Mouse (Mus musculus) small intestine, adult 2 months (tissue): ENCODE results near the gene Abi3. TPM values are rescaled to one million over a fixed set of nuclear protein-coding genes. Genes with fewer than 3 reads are reported as not detected.

Experiments
- H3K27ac ChIP-seq: fragments of 200-500 bp; 2 replicates; pipeline ENCODE4 v1.5.1; 2012; ENCODE audit warnings: low read depth, low read length, control low read depth, inconsistent platforms; ENCODE audit not compliant: insufficient read depth
- H3K27me3 ChIP-seq: fragments of 200-500 bp; 2 replicates; pipeline ENCODE4 v1.6.1; 2012; ENCODE audit warnings: mild to moderate bottlenecking, moderate library complexity, low read length, inconsistent platforms; ENCODE audit not compliant: control insufficient read depth, insufficient read depth
- H3K36me3 ChIP-seq: fragments of 200-500 bp; 2 replicates; pipeline ENCODE4 v1.6.1; 2012; ENCODE audit warnings: mild to moderate bottlenecking, low read length, control low read depth, inconsistent platforms; ENCODE audit not compliant: control insufficient read depth, insufficient read depth
- H3K4me1 ChIP-seq: fragments of 200-500 bp; 2 replicates; pipeline ENCODE4 v1.6.1; 2012; ENCODE audit warnings: low read length, inconsistent platforms, mixed read lengths; ENCODE audit not compliant: control insufficient read depth, insufficient read depth, insufficient read length
- H3K4me3 ChIP-seq: fragments of 200-500 bp; 2 replicates; pipeline ENCODE4 v1.5.1; 2012; ENCODE audit warnings: low read depth, mild to moderate bottlenecking, control low read depth, inconsistent platforms, low read length, moderate library complexity
- CTCF ChIP-seq: fragments of 200-500 bp; IDR thresholded peaks from 2 replicates; pipeline ENCODE4 v1.5.1; 2012; ENCODE audit warnings: low read depth, mild to moderate bottlenecking, control low read depth, inconsistent platforms, low read length, moderate library complexity, mixed read lengths; ENCODE audit not compliant: insufficient replicate concordance, insufficient read length; ENCODE audit errors: extremely low read depth
- POLR2A ChIP-seq: fragments of 200-500 bp; IDR thresholded peaks from 2 replicates; pipeline ENCODE4 v1.6.1; 2012; ENCODE audit warnings: low read depth, mild to moderate bottlenecking, control low read depth, inconsistent platforms, low read length, moderate library complexity
- WGBS: fragments of 180-500 bp; shearing (Covaris S2); methylation state at CpG from one replicate; pipeline ENCODE4 v1.1.7; 2018; 5-methylcytosine and 5-hydroxymethylcytosine counted together
- polyA plus RNA-seq: library from polyadenylated mRNA; depleted of rRNA; stranded (reverse); fragments of >200 nt; gene quantifications from 2 replicates; pipeline ENCODE4 v1.2.3, GENCODE M21; 2012

Gene Abi3
- polyA plus RNA-seq, 1 experiment = 73.5 TPM

DNA sequence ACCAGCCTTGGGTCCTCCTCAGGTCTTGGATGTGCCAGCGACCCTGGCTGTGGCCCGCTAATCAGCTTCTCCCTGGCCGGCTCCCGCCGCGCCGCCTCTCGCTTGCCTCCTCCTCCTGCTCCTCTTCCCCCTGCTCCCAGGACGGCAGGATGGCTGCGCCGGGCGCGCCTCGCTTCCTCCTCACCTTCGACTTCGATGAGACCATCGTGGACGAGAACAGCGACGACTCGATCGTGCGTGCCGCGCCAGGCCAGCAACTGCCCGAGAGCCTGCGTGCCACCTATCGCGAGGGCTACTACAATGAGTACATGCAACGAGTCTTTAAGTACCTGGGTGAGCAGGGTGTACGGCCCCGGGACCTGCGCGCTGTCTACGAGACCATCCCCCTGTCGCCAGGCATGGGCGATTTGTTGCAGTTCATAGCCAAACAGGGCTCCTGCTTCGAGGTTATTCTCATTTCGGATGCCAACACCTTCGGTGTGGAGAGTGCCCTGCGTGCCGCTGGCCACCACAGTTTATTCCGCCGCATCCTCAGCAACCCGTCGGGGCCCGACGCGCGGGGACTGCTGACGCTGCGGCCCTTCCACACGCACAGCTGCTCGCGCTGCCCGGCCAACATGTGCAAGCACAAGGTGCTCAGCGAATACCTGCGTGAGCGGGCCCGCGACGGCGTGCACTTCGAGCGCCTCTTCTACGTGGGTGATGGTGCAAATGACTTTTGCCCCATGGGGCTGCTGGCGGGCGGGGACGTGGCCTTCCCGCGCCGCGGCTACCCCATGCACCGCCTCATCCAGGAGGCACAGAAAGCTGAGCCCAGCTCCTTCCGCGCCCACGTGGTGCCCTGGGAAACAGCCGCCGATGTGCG is 11.6 kb downstream of the Abi3 start:
- Histone ChIP-seq H3K4me3 (peak overlapping the region; percentile 51), H3K27me3 (no peaks in the 10 kb centered on the region), H3K36me3 (0 out of 2 replicates have a peak, but pooled peaks cover 11% of the 10 kb centered on the region), H3K4me1 (peaks cover 58% of the 10 kb centered on the region), H3K27ac (0 out of 2 replicates have a peak overlapping the region, but pooled peaks have one; percentile 2)
- WGBS = 18% methylated on average over 80 of the region's 80 CpGs
- no peak for TF ChIP-seq CTCF

DNA sequence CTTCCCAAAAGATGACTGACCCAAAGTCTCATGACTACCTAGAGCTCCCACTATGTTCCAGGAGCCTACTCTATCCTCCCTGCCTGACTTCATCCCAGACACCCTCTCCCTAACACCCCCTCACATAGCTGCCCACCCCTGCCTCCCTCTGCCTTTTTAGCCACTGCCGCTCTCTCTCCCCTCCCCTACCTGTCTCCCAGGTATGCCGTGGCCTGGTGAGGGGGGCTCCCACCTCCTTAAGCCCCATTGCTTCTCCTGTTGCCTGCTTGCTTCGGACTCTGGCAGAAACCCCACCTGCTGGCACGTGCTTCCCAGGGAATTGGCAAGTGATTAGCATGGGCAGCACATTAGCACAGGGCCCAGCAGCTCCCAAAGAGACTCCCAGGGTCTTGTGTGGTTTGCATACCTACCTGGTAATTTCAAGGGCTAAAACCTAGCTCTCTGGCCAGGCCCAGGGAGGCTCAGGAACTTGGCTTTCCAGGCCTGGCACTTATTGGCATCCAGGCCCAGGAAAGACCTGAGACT is 12.7 kb downstream of the Abi3 start:
- 71% methylated on average over 4 of the region's 4 CpGs for WGBS
- 0 out of 2 replicates have a peak, but pooled peaks cover 11% of the 10 kb centered on the region for H3K36me3 ChIP-seq
- TF ChIP-seq CTCF (no peak), POLR2A (no peak)
- H3K4me3 ChIP-seq = no peak overlapping the region
- no peak overlapping the region for H3K27ac ChIP-seq
- H3K27me3 ChIP-seq = no peaks in the 10 kb centered on the region
- H3K4me1 ChIP-seq = peaks cover 52% of the 10 kb centered on the region

DNA sequence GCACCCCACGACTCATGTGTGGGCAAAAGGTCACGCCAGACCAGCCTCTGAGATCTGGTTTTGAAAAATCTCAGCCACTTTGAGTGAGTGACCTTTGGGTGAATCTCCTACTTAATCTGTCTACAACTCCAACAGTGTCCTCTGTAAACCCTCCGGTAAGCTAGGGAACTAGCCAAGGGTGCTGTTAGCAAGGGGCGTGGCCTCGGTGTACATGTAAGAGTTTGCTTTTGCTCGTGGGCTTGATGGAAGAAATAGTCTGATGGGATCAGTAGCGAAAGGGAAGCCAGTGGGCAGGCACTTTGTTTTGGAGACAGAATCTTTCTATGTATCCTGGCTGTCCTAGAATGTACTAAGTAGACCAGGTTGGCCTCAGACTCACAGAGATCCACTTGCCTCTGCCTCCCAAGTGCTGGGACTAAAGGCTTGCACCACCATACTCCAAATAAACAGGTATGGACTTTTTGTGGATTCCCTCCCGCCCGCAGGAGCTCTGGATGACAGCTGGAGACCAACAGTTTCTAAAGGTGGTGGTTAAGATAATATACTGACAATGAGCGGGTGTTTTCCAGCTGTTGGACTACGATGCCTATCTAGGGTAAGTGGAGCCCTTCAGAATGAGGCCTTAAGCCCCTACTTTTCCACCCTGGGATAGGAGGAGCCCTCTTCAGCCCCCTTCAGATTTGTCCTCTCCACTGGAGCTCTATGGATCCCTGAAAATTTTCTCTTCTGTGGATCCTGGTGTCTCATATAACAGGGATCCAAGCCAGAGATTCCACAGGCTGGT is 13.9 kb downstream of the Abi3 start:
- H3K4me3 ChIP-seq = peak overlapping the region; percentile 12; the same call in 1 of the 2 replicates
- 0 out of 2 replicates have a peak, but pooled peaks cover 11% of the 10 kb centered on the region for H3K36me3 ChIP-seq
- peaks cover 44% of the 10 kb centered on the region for H3K4me1 ChIP-seq
- 58% methylated on average over 11 of the region's 11 CpGs for WGBS
- peak overlapping the region; percentile 54 for H3K27ac ChIP-seq
- H3K27me3 ChIP-seq = no peaks in the 10 kb centered on the region
- TF ChIP-seq POLR2A (no peak), CTCF (no peak)

DNA sequence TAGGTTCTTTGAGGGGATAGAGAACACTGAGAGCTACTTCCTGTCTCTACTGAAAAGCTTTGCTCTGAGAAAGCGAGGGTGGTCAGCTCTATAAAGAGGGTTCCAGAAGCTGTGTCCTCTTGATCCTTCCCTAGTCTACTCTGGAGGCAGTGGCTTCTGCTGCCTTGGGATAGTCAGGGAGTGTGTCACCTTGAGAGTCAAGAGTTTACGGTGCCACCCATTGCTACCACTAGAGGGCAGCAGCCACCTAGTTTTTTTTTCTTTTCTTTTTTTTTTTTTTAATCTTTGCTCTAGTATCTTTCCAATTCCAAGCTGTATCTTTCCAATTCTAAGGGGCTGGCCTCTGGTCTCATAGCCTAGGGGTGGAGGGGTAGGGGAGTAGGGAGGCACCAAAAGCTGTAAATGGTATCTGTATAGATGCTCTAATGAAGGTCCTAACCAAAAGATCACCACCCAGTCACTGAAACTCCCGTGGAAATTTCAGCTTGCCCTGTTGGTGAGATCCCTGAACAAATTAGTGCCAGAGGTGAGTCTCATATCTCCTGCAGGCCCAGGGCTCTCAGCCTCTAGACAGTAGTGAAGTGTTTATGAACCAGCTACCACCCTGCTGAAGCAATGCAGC is 14.7 kb downstream of the Abi3 start:
- Histone ChIP-seq H3K36me3 (0 out of 2 replicates have a peak, but pooled peaks cover 11% of the 10 kb centered on the region), H3K27me3 (no peaks in the 10 kb centered on the region), H3K4me1 (peaks cover 37% of the 10 kb centered on the region), H3K4me3 (peak overlapping the region; percentile 12; the same call in 1 of the 2 replicates), H3K27ac (peak overlapping the region; percentile 96)
- peak; percentile 64; the same call in 1 of the 2 replicates for TF ChIP-seq CTCF
- TF ChIP-seq POLR2A = no peak
- 9% methylated on average over 3 of the region's 3 CpGs for WGBS

DNA sequence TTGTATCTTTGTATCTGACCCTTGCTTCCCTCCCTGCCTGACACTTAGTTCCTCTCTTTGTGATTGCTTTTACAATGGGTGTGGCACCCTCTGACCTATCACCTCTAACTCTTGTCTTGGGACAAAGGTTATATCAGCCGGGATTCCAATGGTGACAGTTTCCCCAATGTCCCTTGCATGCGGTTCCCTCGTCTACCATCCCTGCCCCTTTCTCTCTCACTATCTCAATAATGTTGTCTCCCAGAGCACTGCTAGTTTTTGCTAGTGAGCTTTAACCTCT is 15.2 kb downstream of the Abi3 start:
- 5% methylated on average over 3 of the region's 3 CpGs for WGBS
- H3K4me3 ChIP-seq = no peak overlapping the region
- no peak for TF ChIP-seq CTCF
- no peak for TF ChIP-seq POLR2A
- 0 out of 2 replicates have a peak, but pooled peaks cover 10% of the 10 kb centered on the region for H3K36me3 ChIP-seq
- peak overlapping the region; percentile 96 for H3K27ac ChIP-seq
- peaks cover 34% of the 10 kb centered on the region for H3K4me1 ChIP-seq
- H3K27me3 ChIP-seq = no peaks in the 10 kb centered on the region

DNA sequence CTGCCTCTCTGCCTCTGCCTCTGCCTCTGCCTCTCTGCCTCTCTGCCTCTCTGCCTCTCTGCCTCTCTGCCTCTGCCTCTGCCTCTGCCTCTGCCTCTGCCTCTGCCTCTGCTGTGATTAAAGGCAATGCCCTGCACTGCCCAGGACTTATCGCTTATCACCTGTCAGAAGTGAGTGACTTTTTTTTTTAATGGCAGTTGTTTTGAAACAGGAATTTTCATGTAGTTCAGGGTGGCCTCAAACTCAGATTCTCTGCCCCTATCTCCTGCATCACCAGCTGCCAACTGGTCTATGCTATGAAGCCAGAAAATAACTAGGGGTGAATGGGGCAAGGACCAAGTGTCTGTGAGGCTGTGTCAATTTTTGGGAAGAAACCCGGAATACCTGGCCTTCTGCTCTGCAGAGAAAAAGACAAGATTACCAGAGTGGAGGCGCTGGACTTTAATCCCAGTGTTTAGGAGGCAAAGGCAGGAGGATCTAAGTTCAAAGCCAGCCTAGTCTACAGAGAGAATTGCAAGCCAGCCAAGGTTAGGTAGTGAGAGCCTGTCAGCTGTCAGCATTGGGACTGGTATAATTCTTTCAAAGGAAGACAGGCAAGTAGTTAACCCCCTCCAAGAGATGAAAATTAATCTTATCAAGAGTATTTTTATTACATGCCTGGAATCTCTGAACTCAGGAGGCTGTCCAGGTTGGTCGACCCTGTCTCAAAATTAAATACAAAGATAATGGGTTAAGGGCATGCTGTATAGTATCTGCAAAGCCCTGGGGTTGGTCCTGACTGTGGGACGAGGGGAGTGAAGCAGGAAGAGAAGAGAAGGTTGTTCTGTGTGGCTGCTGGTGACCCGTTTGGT is 15.7 kb downstream of the Abi3 start:
- no peaks in the 10 kb centered on the region for H3K27me3 ChIP-seq
- 28% methylated on average over 6 of the region's 6 CpGs for whole genome bisulfite sequencing
- no peak overlapping the region for H3K4me3 ChIP-seq

More for the DNA sequence above, 15.7 kb downstream of the Abi3 start:
- H3K4me1 ChIP-seq = peaks cover 34% of the 10 kb centered on the region
- H3K36me3 ChIP-seq = 0 out of 2 replicates have a peak, but pooled peaks cover 6% of the 10 kb centered on the region
- peak overlapping the region; percentile 96 for H3K27ac ChIP-seq
- TF ChIP-seq CTCF (no peak), POLR2A (no peak)
